Mouse (Mus musculus) WW6 (cell line): ENCODE measurements around the gene Xcl1.
"Not testable (repeated sequence)": the region's sequence is repeated elsewhere in the genome, so short reads cannot be mapped to it uniquely, and the experiment has no call there.

Experiments used
- DNase-seq: peaks from one replicate; pipeline ENCODE4 v3.0.0-alpha.2; 2013; ENCODE audit warnings: low read depth, low spot score

Xcl1 gene

DNA sequence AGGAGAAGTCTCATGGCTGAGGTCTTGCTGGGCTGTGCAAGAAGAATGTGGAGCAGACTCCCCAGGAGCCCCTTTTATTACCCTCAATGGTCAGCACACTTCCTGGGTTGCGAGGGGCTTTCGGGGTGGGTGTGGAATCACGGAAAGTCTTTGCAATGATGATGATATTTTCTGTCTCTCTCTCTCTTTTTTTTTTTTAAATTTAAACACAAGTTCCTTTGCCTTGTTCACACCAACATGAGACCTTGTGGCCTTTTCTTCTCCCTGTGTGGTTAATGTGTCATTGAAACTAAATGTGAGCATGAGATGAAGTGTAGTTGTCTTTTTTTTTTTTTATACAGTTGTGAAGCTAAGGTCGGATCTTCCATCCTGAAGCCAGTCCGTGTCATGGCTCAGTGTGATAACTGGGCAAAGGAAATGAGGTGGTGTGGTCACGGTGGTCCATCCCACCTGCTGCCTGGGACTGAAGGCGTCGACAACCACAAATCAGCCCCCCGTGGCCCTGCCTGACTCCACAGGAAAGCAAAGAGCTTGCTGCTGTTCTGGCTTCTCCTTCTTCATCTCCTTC, at the start of gene Xcl1:
Xcl1 (minus strand) TSS at position 51 of the 568 bp plus-strand sequence.
- DNase-seq = no peak

DNA sequence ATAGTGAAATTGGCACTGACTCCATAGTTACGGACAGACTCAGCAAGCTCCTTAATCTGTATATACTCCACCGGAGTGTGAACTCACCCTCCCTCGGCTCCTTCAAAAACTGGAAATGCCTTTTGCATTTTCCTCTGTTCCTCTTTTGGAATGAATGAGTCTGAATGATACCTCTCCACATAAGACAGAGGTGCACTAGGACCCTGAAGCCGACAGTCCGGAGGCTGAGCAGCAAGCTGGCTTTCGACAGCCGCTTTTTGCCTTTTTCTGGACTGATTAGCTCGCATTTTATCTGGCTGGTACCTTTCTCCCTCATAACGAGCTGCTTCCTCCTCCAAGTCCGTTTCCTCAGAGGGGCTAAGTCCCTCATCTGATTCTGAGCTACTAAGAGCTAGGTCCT, 49.4 kb upstream of the Xcl1 start:
- not testable (repeated sequence) for DNase-seq

DNA sequence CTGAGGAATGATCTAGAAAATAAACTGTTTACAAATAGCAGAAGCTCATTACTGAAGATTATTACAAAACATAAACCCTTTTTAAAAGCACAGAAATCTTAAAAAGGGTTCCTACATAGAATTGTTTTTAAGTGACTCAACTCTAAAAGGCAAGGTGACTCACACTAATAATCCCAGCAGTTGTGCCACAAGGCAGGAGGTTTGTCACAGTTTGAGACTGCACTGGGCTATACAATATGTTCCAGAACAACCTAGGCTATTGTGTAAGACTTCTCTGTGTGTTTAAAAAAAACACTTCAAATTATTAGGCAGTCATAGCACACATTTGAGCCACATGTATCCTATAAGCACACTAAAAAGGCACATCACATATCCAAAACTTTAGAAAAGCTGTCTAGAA, 42.0 kb upstream of the Xcl1 start:
- no peak for DNase-seq

DNA sequence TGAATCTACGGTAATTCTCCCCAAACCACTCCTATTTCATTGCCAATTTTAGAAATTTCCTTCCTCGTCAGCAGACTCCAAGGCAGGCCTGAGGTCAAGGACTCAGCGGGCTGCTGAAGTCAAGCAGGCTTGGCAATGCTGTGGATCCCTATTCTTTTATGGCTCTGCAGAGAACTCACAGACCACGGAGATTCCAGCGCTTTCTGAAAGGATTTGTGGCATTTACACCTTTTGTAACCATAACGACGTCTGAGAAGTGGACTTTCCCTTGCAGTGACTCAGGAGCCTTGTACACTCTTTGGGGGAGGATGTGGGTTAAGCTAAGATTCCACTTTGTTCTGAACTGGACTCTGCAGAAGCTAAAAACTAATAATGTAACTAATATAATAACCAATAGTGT, 40.4 kb upstream of the Xcl1 start:
- no peak for DNase-seq

DNA sequence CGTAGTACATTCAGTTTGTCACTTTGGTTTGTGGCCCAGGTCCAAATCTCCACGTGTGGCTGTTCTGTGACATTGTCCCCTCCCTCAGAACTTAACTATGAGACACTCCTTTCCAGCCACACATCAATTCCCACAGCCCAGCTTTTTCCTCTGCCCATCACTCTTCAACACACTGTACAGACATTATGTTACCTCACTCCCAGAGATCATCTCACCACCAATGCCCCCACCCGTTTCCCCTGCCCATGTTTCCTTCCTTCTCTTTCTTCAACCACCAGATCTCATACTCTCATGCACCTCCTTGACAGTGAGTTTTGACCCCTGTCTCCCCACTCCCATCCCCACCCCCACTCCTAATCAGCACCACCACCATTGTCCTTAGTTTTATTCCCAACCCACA, 39.9 kb upstream of the Xcl1 start:
- DNase-seq = no peak

DNA sequence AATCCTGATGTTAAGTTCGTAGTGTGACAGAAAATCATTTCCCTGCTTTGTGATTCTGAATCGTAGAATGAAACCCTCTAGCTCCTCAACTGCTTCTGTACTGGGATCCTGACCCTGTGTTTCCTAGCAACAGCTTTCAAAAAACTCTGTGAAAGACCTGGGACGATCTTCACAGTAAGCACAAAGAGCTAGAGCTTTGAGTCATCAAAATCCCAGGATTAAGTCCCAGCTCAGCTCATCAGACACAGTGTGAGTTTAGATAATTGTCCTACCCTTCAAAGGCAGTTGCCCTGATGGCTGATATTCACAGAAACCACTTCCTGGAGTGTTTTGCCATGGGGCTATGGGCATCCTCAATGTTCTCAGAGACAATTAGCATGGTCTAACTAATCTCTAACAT, 38.5 kb upstream of the Xcl1 start:
- DNase-seq = no peak

DNA sequence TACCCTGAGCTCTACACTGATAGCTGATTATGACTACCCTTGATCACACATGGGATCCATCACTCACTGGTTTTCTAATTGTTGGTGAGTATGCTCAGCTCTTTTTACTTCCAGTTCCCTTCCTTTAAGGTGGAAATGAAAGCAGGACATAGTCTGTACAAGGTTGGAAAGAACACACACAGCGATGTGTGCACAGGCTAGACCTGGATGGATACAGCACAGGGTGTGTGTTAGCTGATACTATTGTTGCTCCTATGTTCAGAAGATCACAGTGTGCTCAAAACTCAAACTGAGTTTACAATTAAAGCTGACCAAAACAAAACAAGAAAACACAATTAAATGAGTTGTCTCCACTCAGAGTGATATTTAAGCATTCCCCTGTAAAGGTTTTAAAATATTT, 38.0 kb upstream of the Xcl1 start:
- DNase-seq = no peak

DNA sequence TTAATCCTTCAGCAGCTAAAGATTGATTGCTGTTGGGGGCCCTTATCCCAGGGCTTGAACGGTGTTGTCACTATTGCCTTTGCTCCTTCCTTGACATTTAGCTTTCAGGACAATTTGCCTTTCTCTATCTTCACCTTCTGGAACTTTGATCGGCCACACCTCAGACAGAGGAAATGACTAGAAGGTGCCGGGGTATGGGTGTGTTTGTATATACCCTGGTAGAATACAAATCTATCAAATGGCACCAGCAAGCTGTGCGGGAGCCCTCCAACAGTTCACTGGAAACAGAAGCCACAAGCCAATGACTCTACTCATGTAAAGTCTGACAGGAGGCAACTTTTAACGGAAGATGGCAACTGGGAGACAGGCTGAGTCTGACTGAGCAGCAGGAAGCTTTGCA, 37.4 kb upstream of the Xcl1 start:
- no peak for DNase-seq

DNA sequence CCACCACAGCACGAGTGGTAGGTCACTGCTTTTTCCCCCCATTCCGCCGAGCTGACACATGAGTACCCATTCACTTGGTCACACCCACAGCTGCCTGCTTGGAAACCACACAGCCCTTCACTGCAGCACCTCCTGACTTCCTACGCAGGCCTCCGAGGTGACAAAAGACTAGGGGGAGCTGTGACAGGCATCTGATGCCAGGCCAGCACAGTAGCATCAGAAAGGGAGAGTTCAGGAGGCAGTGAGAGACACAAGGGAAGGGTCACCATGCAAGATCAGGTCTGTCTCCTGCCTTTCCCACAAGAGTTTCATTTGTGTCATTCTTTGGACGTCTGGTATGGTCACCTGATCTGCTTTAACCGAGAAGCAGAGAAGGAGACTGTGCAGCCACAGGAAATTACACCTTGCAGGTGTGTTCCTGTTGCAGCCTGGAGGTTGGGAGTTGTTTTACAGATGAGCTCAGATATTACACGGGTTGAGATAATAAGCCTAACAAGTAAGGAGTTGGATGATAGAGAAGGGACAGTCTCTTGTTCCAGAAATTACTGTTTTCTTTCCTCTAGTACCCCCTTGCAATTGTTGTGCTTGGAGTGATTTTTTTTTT, 30.9 kb upstream of the Xcl1 start:
- DNase-seq = no peak

DNA sequence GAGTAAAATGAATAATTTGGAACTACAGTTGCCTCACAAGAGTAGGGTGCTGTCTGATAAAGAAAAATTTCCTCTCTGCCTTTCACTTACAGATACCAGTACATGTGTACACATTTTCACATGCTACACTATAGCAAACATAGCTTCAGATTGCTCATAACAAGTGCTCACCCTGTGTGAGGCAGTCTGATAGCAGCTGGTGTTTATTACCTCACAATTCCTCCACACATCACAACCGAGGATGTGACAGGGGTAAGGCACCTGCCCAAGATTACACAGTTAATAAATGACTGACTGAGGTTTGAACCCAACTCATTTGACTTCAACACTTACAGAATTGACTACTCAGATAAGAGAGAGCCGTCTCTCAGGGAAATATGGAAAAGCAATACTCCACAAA, 25.3 kb upstream of the Xcl1 start:
- no peak for DNase-seq

DNA sequence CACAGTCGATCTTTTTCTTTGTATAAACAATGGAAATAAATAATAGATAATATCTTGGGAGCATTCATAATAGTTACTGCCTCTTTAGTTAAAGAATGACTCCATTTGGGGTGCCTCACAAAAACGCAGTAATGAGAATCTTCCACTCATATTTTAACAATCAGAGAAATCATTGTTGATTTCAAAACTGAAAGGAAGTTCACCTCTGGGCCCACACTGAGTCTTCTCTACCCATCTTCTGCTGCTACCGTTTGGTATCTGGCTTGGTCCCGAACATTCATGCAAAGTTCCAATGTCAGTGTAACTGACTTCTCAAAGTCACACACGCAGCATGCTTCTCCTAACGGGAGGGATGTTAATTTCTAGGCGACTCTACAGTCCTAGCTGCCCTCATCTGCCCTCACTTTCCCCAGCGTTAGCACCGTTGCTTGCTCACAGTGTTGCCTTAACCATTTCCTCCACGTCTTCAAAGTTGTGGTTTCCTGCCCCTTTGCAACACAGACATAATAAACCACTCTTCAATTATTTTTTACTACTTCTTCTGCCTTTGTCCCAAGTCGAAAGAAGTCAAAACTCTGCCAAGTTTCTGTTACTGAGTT, 24.6 kb upstream of the Xcl1 start:
- DNase-seq = no peak

DNA sequence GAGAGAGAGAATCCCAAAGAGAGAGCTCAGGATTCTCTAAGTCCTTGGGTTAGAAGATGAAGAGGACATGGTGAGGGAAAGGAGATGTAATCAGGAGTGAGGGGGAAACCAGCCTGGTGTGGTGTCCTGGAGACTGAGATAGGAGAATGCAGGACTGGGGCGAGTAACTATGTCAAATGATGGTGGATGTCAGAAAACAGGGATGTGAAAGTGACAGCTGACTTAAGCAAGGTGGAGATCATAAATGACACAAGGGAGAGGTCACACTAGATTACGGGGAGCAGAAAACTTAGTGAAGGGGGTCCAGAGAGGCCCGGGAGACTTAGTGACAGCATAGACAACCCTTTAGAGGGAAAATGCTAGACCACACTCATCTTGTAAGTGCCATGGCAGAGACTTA, 23.8 kb upstream of the Xcl1 start:
- DNase-seq = no peak

DNA sequence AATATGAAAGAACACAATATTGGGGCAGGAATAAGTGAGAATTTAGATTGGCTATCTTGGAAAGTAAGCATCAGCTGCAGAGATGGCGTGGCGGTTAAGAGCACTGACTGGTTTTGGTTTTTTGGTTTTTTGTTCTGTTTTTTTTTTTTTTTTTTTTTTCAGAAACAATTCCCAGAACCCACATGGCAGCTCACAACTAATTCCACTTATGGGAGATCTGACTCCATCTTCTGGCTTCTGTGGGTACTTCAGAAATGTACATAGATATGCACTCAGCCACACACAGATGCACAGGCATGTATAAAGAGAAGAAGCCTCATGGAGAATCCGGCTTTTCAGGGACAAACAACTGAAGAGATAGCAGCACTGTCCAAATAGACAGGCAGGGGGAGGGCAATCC, 22.6 kb upstream of the Xcl1 start:
- no peak for DNase-seq

DNA sequence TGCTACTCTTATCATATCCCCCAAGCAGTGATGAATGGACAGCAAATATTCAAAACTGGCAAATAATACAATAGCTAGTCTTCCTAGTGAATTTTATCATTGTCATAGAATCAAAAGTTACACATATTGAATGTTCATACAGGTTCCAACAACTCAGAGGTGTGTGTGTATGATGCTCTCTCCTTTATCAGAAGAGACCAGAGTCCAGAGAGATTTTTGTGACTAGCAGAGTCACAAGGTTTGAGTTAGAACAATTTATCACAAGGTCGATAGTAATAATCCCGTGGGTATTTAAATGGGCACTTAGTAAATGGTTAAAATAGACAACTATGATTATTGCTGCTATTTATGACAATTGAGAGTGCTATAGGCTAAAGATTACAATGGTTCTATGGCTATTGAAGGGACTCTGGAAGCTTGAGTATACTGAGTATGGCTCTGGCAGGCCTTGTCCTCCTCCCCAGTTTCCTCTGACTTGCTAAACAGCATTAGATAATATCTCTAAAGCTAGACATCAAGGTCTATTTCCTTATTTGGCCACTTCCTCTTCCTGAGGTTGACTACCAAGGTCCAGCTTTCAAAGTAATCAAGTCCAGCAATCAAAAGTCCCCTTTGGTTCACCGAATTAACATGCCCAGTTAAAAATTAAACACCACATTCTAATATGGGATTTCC, 21.5 kb upstream of the Xcl1 start:
- no peak for DNase-seq

DNA sequence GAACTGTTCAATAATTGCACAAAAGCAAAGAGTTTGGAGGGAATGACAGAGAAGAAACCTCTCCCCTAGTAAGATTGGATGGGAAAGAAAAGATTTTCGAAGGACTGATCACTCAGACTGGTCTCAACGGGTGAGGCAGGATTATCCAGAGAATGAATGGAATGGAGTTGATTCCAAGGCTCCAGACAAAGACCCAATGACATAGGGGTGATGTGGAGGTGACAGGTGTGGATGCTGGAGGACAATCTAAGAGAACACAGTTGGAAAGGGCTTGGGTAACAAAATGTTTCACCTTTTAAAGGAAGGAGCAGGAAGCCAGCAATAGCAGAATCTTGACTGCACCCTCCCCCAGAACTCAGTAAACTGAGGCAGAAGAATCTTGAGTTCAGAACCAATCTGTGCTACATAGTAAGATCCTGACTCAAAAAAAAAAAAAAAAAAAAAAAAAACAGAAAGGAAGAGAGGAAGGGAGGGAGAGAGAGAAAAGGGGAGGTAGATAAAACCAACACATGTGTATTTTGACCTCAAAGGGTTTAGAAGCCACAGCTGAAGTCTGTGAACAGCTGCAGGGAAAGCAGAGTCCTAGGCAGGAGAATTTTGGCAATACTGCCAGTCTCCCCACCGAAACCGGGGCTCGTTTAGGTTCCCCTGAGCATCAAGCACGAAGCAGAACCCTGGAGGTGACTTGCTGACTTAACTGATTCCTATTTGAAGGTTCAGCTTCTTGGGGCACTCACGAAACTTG, 20.3 kb upstream of the Xcl1 start:
- no peak for DNase-seq

DNA sequence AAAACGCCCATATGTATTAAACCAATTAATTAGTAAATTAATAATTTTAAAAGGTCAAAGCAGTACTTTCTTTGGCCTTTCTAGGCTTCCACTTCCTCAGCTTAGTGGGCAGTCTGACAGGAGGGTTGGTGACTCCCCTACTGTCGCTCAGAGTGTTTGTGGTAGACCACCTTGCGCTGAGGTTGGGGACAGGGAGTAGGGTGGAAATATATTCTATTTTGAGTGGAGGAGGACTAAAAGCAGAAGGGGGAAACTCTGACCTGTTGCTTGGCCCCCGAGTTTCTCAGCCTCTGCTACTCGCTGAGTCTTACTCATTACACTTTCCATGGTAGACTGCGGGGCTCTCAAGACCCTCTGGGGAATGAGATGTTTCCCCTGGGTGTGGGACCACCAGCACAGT, 18.2 kb upstream of the Xcl1 start:
- no peak for DNase-seq

DNA sequence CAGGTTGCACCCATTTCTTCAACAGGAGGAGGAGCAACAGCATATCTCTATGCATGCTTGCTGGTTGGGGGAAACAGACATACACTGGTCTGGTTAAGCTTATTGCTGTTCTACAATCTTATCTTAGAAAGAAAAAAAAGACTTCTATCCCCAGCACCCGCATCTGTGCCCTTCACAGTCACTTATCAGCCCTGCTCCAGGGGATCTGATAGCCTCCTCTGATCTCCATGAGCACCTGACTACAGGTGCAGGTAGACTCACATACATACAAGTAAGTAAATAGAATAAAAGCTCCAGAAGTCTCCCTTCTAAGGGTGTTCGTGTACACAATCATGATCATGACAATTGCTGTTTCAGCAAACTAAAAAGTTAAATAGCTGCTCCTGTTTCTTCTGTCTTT, 733 bp upstream of the Xcl1 start:
- DNase-seq = no peak

DNA sequence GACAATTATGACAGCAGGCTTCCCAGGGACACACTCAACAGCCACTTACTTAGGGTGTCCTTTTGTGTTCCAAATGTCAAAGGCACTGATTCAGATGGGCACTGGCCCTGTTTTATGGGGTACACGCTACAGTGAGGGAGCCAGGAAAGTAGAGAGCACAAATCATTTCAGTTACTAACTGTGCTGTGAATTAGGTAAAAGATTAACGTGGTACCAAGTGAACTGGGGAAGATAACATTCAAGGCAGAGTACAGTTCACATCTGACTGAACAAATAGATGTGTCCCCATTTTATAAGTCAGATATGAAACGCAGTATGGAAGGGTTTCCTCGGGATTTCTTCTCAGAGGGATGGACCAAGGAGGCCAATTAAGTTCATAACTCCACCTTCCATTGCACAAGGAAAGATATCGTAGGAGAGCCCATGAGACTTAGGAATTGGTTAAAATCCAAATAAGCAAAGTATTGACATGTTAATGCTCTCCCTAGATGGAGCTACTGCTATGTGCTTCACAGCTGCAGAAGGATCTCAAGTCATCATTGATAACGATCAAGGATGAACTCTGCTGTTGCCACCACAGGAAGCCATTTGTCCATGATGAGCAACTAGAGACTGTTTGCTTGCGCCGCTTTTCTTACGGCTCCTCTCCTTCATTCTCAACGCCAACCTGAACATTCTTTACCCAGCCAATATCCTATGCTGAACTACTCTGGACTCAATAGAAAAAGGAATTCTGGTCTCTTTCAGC, 1.7 kb downstream of the Xcl1 start:
- DNase-seq = no peak

DNA sequence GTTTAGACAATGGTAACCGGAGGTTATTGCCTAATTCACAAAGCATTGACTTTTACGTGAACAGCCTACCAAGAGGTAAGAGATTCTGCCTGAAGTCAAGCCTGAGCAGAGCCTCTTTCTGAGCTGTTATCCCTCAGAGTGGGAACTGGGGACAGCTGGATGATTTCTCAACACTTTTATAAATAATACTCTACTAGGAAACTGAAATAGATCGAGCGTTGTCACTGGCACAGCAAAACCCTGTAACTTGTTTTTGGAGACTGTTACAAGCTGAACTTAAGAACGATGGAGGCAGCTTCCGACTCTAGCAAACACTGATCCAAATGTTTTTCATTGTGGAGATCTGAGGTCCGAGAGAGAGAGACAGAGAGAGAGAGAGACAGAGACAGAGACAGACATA, 4.2 kb downstream of the Xcl1 start:
- DNase-seq = no peak

DNA sequence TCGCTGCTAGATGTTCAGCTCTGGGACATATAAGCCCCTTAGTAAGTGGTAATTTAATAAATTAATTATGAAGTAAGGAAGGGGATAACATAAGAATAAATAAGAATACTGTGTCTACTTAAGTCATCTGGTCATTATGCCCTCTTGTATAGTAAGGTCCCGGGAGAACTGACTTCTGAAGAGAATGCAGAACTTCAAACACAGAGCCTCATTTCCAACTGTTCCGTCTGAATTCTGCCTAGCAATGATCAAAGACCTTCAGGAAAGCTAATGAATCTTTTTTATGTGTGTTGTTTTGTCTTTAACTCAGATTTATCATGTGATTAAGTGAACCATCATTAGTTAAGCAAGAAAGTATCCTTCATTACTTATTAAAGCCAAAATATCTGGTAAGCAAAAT, 5.3 kb downstream of the Xcl1 start:
- no peak for DNase-seq

DNA sequence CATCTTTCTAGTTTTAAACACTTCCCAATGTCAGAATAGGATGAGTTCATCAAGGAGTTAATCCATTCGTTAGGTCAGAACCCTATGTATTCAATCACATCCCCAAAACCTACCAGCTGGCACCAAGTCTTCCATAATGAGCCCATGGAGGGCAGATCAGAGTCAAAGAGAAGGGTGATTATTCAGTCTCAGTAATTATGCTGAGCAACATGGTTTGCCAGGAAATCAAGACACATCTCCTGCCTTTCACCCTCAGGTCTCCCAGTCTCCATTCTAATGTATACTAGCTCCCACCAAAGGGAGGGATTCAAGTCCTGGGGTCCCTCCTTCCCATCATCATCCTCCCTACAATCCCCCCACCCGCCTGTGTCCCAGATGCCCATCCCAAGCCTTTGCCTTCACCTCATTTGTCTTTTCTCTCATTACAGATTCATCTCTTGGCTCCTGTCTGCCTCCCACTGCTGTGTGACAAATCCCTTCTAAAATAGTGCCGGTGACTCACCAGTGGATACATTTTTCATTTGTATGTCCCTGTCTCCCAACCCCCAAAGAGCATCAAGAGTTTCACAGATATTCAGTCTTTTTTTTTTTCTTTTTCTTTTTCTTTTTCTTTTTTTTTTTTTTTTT, 8.7 kb downstream of the Xcl1 start:
- DNase-seq = no peak
